Mouse (Mus musculus): Measurements from ENCODE around the gene Dazl. TPM values are rescaled to one million over a fixed set of nuclear protein-coding genes. Genes with fewer than 3 reads are reported as not detected.
"Not testable (repeated sequence)": the region's sequence is repeated elsewhere in the genome, so short reads cannot be mapped to it uniquely, and the experiment has no call there.

The Dazl gene
- polyA plus RNA-seq, 1 experiment from 2014 or later = 0.16 TPM

DNA sequence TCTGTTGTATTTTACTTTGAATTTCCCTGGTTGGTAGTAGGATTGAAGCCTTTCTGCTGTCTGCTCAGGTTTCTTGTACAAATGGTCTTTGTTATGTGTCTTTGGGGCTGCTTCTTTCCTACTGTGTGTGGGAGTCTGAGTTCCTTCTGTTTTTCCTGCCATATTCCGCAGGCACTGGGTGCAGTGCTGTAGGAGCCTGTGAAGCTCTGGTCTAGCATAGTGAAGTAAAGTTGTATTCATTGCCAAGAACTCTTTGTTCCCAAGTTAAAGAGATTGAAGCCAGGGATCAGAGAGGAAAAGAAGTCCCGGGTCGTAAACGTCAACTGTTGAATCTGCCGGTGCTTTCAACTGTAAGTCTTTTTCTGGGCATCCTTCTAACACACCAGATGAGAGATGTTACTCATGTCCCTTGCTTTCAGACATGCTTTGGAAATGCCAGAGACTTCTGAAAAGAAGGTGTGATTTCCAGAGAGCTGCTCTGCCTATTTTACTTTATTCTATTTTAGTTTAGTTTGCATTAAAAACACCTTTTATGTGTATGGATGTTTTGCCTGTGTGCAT lies 16.2 kb upstream of the Dazl start:
- DNase-seq (ENCODE audit: low spot score) = no peak
- no peaks in the 10 kb centered on the region for H3K36me3 ChIP-seq
- H3K4me3 ChIP-seq = no peak overlapping the region
- H3K9me3 ChIP-seq (replicated peaks) = no peaks in the 10 kb centered on the region
- H3K4me1 ChIP-seq = peaks cover 19% of the 10 kb centered on the region
- WGBS = 85% methylated on average over 5 of the region's 5 CpGs
- H3K27me3 ChIP-seq (ENCODE audit: low read depth, poor library complexity, severe bottlenecking) = no peaks in the 10 kb centered on the region
- H3K27ac ChIP-seq (replicated peaks) = no peak overlapping the region

DNA sequence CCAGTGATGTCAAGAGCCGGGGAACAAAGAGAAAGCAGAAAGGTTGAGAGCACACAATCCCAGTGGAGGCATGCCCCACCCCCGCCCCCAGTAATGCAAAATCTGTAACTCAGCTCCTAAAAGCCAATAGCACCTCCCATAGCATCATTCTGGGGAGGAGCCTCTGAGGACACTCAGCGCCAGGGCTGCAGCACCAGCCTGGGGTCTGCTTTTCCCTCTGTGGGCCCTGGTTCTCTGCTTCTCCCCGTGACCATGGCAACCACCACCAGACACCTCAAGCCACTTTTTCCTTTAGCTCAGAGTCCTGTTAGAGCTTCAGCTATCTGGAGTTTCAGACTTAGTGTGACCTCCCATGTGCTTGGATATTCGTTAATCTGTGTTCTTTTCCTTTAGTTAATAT lies 15.4 kb upstream of the Dazl start:
- Histone ChIP-seq H3K36me3 (no peaks in the 10 kb centered on the region), H3K27ac (replicated peaks) (no peak overlapping the region), H3K4me3 (no peak overlapping the region), H3K27me3 (ENCODE audit: low read depth, poor library complexity, severe bottlenecking) (no peaks in the 10 kb centered on the region), H3K4me1 (peaks cover 19% of the 10 kb centered on the region), H3K9me3 (replicated peaks) (no peaks in the 10 kb centered on the region)
- no peak for DNase-seq (ENCODE audit: low spot score)
- 57% methylated on average over 5 of the region's 5 CpGs for WGBS

GRCm38 (mm10) chr17:50308059-50308647 lies 14.7 kb upstream of the Dazl start:
- WGBS = 93% methylated on average over 10 of the region's 10 CpGs
- Histone ChIP-seq H3K27ac (replicated peaks) (no peak overlapping the region), H3K4me3 (no peak overlapping the region), H3K36me3 (no peaks in the 10 kb centered on the region), H3K27me3 (ENCODE audit: low read depth, poor library complexity, severe bottlenecking) (no peaks in the 10 kb centered on the region), H3K4me1 (peaks cover 19% of the 10 kb centered on the region), H3K9me3 (replicated peaks) (no peaks in the 10 kb centered on the region)
- no peak for DNase-seq (ENCODE audit: low spot score)

DNA sequence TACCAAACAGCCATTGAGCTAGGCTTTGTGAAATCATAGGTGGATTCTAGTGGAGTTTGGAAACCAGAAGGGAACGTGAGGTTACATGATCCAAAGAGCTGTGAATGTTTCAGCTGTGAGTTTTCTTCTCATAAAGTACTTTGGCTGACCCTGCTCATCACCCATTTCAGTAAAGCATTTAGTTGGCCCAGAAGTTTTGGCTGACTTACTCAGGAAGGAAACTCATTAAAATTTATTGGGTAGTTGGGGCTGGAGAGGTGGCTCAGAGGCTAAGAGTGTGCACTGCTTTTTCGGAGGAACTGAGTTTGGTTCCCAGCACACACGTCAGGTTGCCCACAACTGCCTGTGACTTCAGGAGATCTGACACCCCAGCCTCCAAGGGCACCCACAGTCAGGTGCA lies 9.4 kb upstream of the Dazl start:
- no peaks in the 10 kb centered on the region for H3K9me3 ChIP-seq (replicated peaks)
- DNase-seq (ENCODE audit: low spot score) = no peak
- peaks cover 6% of the 10 kb centered on the region for H3K4me1 ChIP-seq
- no peaks in the 10 kb centered on the region for H3K27me3 ChIP-seq (ENCODE audit: low read depth, poor library complexity, severe bottlenecking)
- no peak overlapping the region for H3K27ac ChIP-seq (replicated peaks)
- no peak overlapping the region for H3K4me3 ChIP-seq
- no peaks in the 10 kb centered on the region for H3K36me3 ChIP-seq
- WGBS = 90% methylated on average over 3 of the region's 3 CpGs

DNA sequence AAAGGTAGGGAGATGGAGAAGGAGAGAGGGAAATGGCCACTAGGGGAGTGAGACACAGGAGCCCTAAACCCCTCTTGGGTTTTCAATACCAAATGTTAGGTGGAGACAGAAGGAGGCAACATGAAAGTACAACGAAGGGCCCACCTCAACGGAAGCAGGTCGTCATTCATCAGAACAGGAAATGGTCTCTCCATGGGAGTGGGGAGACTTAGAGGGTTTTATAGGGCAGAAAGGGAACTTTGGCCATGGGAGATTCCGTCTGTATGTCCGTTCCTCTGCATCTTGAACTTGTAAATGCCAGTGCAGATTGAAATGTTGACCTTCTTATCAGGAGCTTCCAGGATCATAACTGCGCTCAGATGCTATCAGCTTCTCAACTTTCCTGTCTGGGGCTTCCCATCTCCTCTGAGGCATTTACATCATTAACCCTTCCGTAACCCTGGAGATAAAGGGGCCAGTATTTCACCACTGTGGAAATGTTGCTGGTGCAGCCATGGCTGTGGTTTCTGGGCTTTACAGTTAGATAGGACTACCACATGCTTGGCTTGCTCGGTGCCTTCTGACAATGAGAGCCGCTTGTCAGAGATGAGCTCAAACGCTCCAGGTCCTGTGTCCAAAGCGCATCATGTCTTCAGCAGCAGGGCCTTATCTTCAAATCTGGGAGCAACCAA lies 6.9 kb upstream of the Dazl start:
- no peaks in the 10 kb centered on the region for H3K9me3 ChIP-seq (replicated peaks)
- peaks cover 3% of the 10 kb centered on the region for H3K4me1 ChIP-seq
- no peak overlapping the region for H3K27ac ChIP-seq (replicated peaks)
- H3K27me3 ChIP-seq (ENCODE audit: low read depth, poor library complexity, severe bottlenecking) = no peaks in the 10 kb centered on the region
- no peak overlapping the region for H3K4me3 ChIP-seq
- WGBS = 84% methylated on average over 11 of the region's 11 CpGs
- no peaks in the 10 kb centered on the region for H3K36me3 ChIP-seq
- DNase-seq (ENCODE audit: low spot score) = no peak

DNA sequence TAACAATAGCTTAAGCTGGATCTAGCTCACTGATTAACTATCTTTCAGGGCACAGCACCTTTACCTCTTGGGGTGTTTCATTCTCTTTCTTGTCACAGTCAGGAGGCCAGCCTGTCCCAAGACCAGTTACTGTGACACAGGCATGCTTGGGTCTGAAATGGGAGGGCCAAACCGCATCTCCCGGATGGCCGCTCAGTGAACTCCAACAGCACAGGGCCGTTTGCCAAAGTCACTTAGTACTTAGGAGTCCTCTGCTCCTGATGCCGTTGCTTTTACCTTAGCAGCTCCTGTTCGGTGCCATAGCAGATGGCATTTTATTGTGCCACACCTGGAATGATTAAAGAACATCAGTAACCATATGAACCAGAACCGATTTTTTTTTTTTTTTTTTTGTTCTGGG lies 5.4 kb upstream of the Dazl start:
- Histone ChIP-seq H3K27ac (replicated peaks) (no peak overlapping the region), H3K4me3 (no peak overlapping the region), H3K4me1 (no peaks in the 10 kb centered on the region), H3K36me3 (peaks cover 2% of the 10 kb centered on the region; the same call in 1 of the 2 replicates), H3K27me3 (ENCODE audit: low read depth, poor library complexity, severe bottlenecking) (no peaks in the 10 kb centered on the region), H3K9me3 (replicated peaks) (peaks cover 7% of the 10 kb centered on the region)
- WGBS = 82% methylated on average over 7 of the region's 7 CpGs
- DNase-seq (ENCODE audit: low spot score) = no peak

DNA sequence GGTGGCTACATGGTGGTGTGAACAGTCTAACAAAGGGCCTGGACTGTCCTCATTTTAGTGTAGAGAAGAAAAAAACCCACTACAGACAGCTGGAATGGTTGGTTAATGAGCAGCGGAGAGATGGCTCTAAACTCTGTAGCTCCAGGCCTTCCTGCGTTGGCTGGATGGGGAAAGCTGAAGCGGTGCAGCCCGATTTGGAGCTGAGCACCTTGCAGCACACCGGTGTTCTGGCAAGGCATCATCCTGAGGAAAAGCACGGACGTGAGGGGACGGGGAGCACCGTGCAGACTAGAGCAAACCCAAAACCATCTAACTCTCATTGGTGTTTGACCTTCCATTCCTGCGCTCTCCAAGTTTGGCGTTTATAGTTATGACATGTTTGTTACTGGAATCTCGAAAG lies 1.3 kb upstream of the Dazl start:
- 83% methylated on average over 12 of the region's 12 CpGs for WGBS
- DNase-seq (ENCODE audit: low spot score) = no peak
- Histone ChIP-seq H3K9me3 (replicated peaks) (peaks cover 18% of the 10 kb centered on the region), H3K36me3 (peaks cover 9% of the 10 kb centered on the region; the same call in 1 of the 2 replicates), H3K4me3 (no peak overlapping the region), H3K27ac (replicated peaks) (no peak overlapping the region), H3K27me3 (ENCODE audit: low read depth, poor library complexity, severe bottlenecking) (no peaks in the 10 kb centered on the region), H3K4me1 (peaks cover 4% of the 10 kb centered on the region)

GRCm38 (mm10) chr17:50292661-50293171 lies 720 bp downstream of the Dazl start:
- Histone ChIP-seq H3K27ac (replicated peaks) (peak overlapping the region; percentile 86), H3K27me3 (ENCODE audit: low read depth, poor library complexity, severe bottlenecking) (no peaks in the 10 kb centered on the region), H3K36me3 (peaks cover 9% of the 10 kb centered on the region; the same call in 1 of the 2 replicates), H3K4me3 (peak overlapping the region; percentile 55), H3K9me3 (replicated peaks) (peaks cover 18% of the 10 kb centered on the region), H3K4me1 (peaks cover 4% of the 10 kb centered on the region)
- WGBS = 5% methylated on average over 57 of the region's 57 CpGs
- peak; percentile 92 for DNase-seq (ENCODE audit: low spot score)

DNA sequence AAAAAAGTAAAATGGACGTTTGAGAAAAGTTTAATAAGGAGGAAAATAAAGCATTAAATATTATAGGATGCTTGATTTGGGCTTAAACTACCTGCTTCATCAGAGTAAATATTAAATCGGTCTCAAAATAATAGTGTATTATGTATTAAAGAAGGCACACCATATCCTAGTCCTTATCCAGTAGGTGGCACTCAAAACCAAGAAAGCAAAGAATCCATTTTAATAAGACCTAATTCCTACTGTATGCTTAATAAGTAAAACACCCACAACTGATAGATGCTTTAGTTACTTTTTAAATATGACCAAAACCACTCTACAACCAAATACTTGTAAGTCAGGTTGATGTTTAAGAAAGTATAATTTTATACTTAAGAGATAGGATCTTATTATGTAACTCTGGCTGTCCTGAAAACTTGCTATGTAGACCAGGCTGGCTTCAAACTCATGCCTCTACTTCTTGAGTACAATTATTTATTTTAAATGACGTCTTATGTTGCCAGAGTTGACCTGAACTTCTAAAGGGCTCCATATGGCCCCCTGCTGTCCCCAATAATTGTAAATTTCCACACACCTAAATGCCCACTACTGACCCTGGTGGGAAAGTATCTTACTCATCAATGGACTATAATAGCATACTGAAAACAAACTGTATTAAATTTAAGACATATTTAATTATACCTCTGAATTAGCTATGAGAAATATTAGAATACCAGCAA lies 1.8 kb downstream of the Dazl start:
- peak overlapping the region; percentile 55; the same call in 1 of the 2 replicates for H3K4me3 ChIP-seq

GRCm38 (mm10) chr17:50284845-50285244 lies 8.6 kb downstream of the Dazl start:
- no peaks in the 10 kb centered on the region for H3K36me3 ChIP-seq
- 75% methylated on average over 6 of the region's 6 CpGs for WGBS

More for the DNA sequence above, 1.8 kb downstream of the Dazl start:
- H3K36me3 ChIP-seq = peaks cover 9% of the 10 kb centered on the region; the same call in 1 of the 2 replicates
- H3K9me3 ChIP-seq (replicated peaks) = peaks cover 18% of the 10 kb centered on the region
- no peak overlapping the region for H3K27ac ChIP-seq (replicated peaks)
- DNase-seq (ENCODE audit: low spot score) = no peak
- peaks cover 4% of the 10 kb centered on the region for H3K4me1 ChIP-seq
- H3K27me3 ChIP-seq (ENCODE audit: low read depth, poor library complexity, severe bottlenecking) = no peaks in the 10 kb centered on the region
- 32% methylated on average over 3 of the region's 3 CpGs for WGBS

DNA sequence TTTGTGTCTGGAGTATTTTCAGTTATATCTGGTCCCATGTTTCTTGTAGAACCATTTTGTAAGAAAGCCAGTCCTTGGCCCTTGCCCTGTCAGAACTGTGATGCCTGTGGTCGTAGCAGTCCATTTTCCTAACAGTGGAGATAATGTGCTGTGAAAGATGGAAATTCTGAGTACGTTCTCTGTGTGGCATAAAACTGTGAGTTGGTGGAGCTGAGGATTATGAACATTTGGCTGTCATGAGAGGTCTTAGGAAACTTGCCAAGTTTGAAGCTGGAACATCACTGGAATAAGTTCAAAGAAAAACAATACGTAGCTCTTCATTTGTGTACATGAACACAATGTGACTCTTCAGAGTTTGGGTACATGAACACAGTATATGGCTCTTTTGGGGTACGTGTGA lies 31.8 kb downstream of the Dazl start:
- H3K27me3 ChIP-seq (ENCODE audit: low read depth, poor library complexity, severe bottlenecking) = not testable (repeated sequence)

More at GRCm38 (mm10) chr17:50284845-50285244, 8.6 kb downstream of the Dazl start:
- H3K4me1 ChIP-seq = no peaks in the 10 kb centered on the region
- no peaks in the 10 kb centered on the region for H3K27me3 ChIP-seq (ENCODE audit: low read depth, poor library complexity, severe bottlenecking)
- DNase-seq (ENCODE audit: low spot score) = no peak
- no peaks in the 10 kb centered on the region for H3K9me3 ChIP-seq (replicated peaks)
- no peak overlapping the region for H3K27ac ChIP-seq (replicated peaks)
- no peak overlapping the region for H3K4me3 ChIP-seq

GRCm38 (mm10) chr17:50260856-50261255 lies 32.6 kb downstream of the Dazl start:
- Histone ChIP-seq H3K4me1 (no peaks in the 10 kb centered on the region), H3K27me3 (ENCODE audit: low read depth, poor library complexity, severe bottlenecking) (no peaks in the 10 kb centered on the region), H3K27ac (replicated peaks) (no peak overlapping the region), H3K36me3 (no peaks in the 10 kb centered on the region), H3K4me3 (no peak overlapping the region), H3K9me3 (replicated peaks) (no peaks in the 10 kb centered on the region; the same call in 1 of the 2 replicates)
- 91% methylated on average over 6 of the region's 6 CpGs for WGBS
- no peak for DNase-seq (ENCODE audit: low spot score)

More for the DNA sequence above, 31.8 kb downstream of the Dazl start:
- H3K4me3 ChIP-seq; DNase-seq (ENCODE audit: low spot score); H3K27ac ChIP-seq (replicated peaks); H3K36me3 ChIP-seq; H3K4me1 ChIP-seq; H3K9me3 ChIP-seq (replicated peaks): not testable (repeated sequence)
- 91% methylated on average over 4 of the region's 4 CpGs for WGBS

Measured in midbrain, embryonic 10.5 days (tissue).